Mouse (Mus musculus) embryonic facial prominence, embryonic 10.5 days (tissue): ENCODE measurements around the gene Rasa1. TPM values are rescaled to one million over a fixed set of nuclear protein-coding genes. Genes with fewer than 3 reads are reported as not detected.

Source experiments
- DNase-seq: peaks from one replicate; pipeline ENCODE4 v3.0.0-alpha.2; 2017; ENCODE audit warnings: low spot score
- H3K27ac ChIP-seq: fragments of 300-500 bp; sonication (generic); replicated peaks from 2 replicates; pipeline ENCODE4 v1.5.1; 2016; ENCODE audit warnings: mild to moderate bottlenecking
- H3K27me3 ChIP-seq: fragments of 300-500 bp; sonication (generic); replicated peaks from 2 replicates; pipeline ENCODE4 v1.6.1; 2016; ENCODE audit warnings: low read depth, mild to moderate bottlenecking; ENCODE audit not compliant: poor library complexity, severe bottlenecking
- H3K36me3 ChIP-seq: fragments of 300-500 bp; sonication (generic); replicated peaks from 2 replicates; pipeline ENCODE4 v1.6.1; 2016; ENCODE audit warnings: mild to moderate bottlenecking, moderate library complexity
- H3K4me1 ChIP-seq: fragments of 300-500 bp; sonication (generic); 2 replicates; pipeline ENCODE4 v1.6.1; 2016
- H3K4me3 ChIP-seq: fragments of 300-500 bp; sonication (generic); 2 replicates; pipeline ENCODE4 v1.5.1; 2016; ENCODE audit warnings: mild to moderate bottlenecking, moderate library complexity
- H3K9me3 ChIP-seq: fragments of 300-500 bp; sonication (generic); 2 replicates; pipeline ENCODE4 v1.6.1; 2016; ENCODE audit warnings: mild to moderate bottlenecking
- whole genome bisulfite sequencing: fragments of 180-500 bp; shearing (Covaris S2); methylation state at CpG from one replicate; pipeline ENCODE4 v1.1.7; 2016; 5-methylcytosine and 5-hydroxymethylcytosine counted together
- polyA plus RNA-seq: library from polyadenylated mRNA; unstranded; fragments of >200 nt; fragmentation: Nextera tagmentation; extraction: Ambion mirVana; gene quantifications from 2 replicates; pipeline ENCODE4 v1.2.1, GENCODE M21; 2016

Rasa1 gene
- polyA plus RNA-seq: 47.1 TPM in 2 replicates

- no peaks in the 10 kb centered on the region for H3K9me3 ChIP-seq
Observed at GRCm38 (mm10) chr13:85288843-85289713, at the start of gene Rasa1. TSS of gene Rasa1 (minus strand) at chr13:85289130.

GRCm38 (mm10) chr13:85311547-85311946 lies 22.6 kb upstream of the Rasa1 start:
- Histone ChIP-seq H3K4me1 (no peaks in the 10 kb centered on the region), H3K27ac (no peak overlapping the region), H3K9me3 (no peaks in the 10 kb centered on the region), H3K4me3 (no peak overlapping the region), H3K27me3 (no peaks in the 10 kb centered on the region), H3K36me3 (no peaks in the 10 kb centered on the region)
- DNase-seq: no peak
- 92% methylated on average over 2 of the region's 2 CpGs for WGBS

More at GRCm38 (mm10) chr13:85288843-85289713, at the start of gene Rasa1:
- Histone ChIP-seq H3K27ac (peak within 1 kb of the TSS; percentile 98), H3K27me3 (no peaks in the 10 kb centered on the region), H3K36me3 (no peaks in the 10 kb centered on the region), H3K4me1 (peaks cover 6% of the 10 kb centered on the region; the same call in 1 of the 2 replicates), H3K4me3 (peak within 1 kb of the TSS; percentile 97)
- WGBS: under 1% methylated on average over 97 of the region's 97 CpGs
- peak; percentile 99 for DNase-seq

GRCm38 (mm10) chr13:85310968-85311367 lies 22.0 kb upstream of the Rasa1 start:
- Histone ChIP-seq H3K27me3 (no peaks in the 10 kb centered on the region), H3K9me3 (no peaks in the 10 kb centered on the region), H3K27ac (no peak overlapping the region), H3K36me3 (no peaks in the 10 kb centered on the region), H3K4me1 (no peaks in the 10 kb centered on the region), H3K4me3 (no peak overlapping the region)
- no peak for DNase-seq
- WGBS: 59% methylated on average over 5 of the region's 5 CpGs

GRCm38 (mm10) chr13:85310483-85310882 lies 21.6 kb upstream of the Rasa1 start:
- Histone ChIP-seq H3K36me3 (no peaks in the 10 kb centered on the region), H3K4me1 (no peaks in the 10 kb centered on the region), H3K9me3 (no peaks in the 10 kb centered on the region), H3K27ac (no peak overlapping the region), H3K27me3 (no peaks in the 10 kb centered on the region), H3K4me3 (no peak overlapping the region)
- WGBS: 88% methylated on average over 2 of the region's 2 CpGs
- no peak for DNase-seq

- H3K27me3 ChIP-seq: no peaks in the 10 kb centered on the region
- DNase-seq: no peak
- H3K4me1 ChIP-seq: no peaks in the 10 kb centered on the region
- H3K9me3 ChIP-seq: no peaks in the 10 kb centered on the region
- H3K27ac ChIP-seq: no peak overlapping the region
- H3K36me3 ChIP-seq: no peaks in the 10 kb centered on the region
- no peak overlapping the region for H3K4me3 ChIP-seq
Observed at GRCm38 (mm10) chr13:85306039-85306438, 17.1 kb upstream of the Rasa1 start.

GRCm38 (mm10) chr13:85290651-85291050 lies 1.7 kb upstream of the Rasa1 start:
- WGBS: 71% methylated on average over 1 of the region's 1 CpGs
- no peak for DNase-seq

GRCm38 (mm10) chr13:85288574-85288842 lies 422 bp downstream of the Rasa1 start:
- Histone ChIP-seq H3K4me1 (peaks cover 6% of the 10 kb centered on the region; the same call in 1 of the 2 replicates), H3K27ac (peak overlapping the region; percentile 98), H3K27me3 (no peaks in the 10 kb centered on the region), H3K9me3 (no peaks in the 10 kb centered on the region), H3K36me3 (no peaks in the 10 kb centered on the region), H3K4me3 (peak overlapping the region; percentile 97)
- WGBS: 2% methylated on average over 35 of the region's 35 CpGs
- no peak for DNase-seq

More at GRCm38 (mm10) chr13:85290651-85291050, 1.7 kb upstream of the Rasa1 start:
- peaks cover 6% of the 10 kb centered on the region; the same call in 1 of the 2 replicates for H3K4me1 ChIP-seq
- H3K9me3 ChIP-seq: no peaks in the 10 kb centered on the region
- no peak overlapping the region for H3K27ac ChIP-seq
- no peaks in the 10 kb centered on the region for H3K36me3 ChIP-seq
- H3K4me3 ChIP-seq: no peak overlapping the region
- no peaks in the 10 kb centered on the region for H3K27me3 ChIP-seq

- no peaks in the 10 kb centered on the region for H3K27me3 ChIP-seq
- H3K9me3 ChIP-seq: no peaks in the 10 kb centered on the region
- WGBS: 1% methylated on average over 25 of the region's 25 CpGs
- peak overlapping the region; percentile 97 for H3K4me3 ChIP-seq
- peak overlapping the region; percentile 98 for H3K27ac ChIP-seq
- H3K4me1 ChIP-seq: peaks cover 6% of the 10 kb centered on the region; the same call in 1 of the 2 replicates
- no peaks in the 10 kb centered on the region for H3K36me3 ChIP-seq
- DNase-seq: no peak
Observed at GRCm38 (mm10) chr13:85287876-85288573, 905 bp downstream of the Rasa1 start.

GRCm38 (mm10) chr13:85282626-85283025 lies 6.3 kb downstream of the Rasa1 start:
- DNase-seq: no peak
- H3K27ac ChIP-seq: no peak overlapping the region
- H3K27me3 ChIP-seq: no peaks in the 10 kb centered on the region
- H3K36me3 ChIP-seq: no peaks in the 10 kb centered on the region
- H3K4me3 ChIP-seq: no peak overlapping the region
- H3K9me3 ChIP-seq: no peaks in the 10 kb centered on the region
- H3K4me1 ChIP-seq: peaks cover 6% of the 10 kb centered on the region; the same call in 1 of the 2 replicates

GRCm38 (mm10) chr13:85278951-85279350 lies 10.0 kb downstream of the Rasa1 start:
- DNase-seq: no peak
- Histone ChIP-seq H3K27ac (no peak overlapping the region), H3K27me3 (no peaks in the 10 kb centered on the region), H3K9me3 (no peaks in the 10 kb centered on the region), H3K36me3 (no peaks in the 10 kb centered on the region), H3K4me3 (no peak overlapping the region), H3K4me1 (no peaks in the 10 kb centered on the region)

GRCm38 (mm10) chr13:85274572-85274971 lies 14.4 kb downstream of the Rasa1 start:
- Histone ChIP-seq H3K4me3 (no peak overlapping the region), H3K36me3 (no peaks in the 10 kb centered on the region), H3K4me1 (no peaks in the 10 kb centered on the region), H3K27me3 (no peaks in the 10 kb centered on the region), H3K9me3 (no peaks in the 10 kb centered on the region), H3K27ac (no peak overlapping the region)
- no peak for DNase-seq
- WGBS: 97% methylated on average over 1 of the region's 1 CpGs

- Histone ChIP-seq H3K27me3 (no peaks in the 10 kb centered on the region), H3K9me3 (no peaks in the 10 kb centered on the region), H3K27ac (no peak overlapping the region), H3K4me3 (no peak overlapping the region), H3K36me3 (no peaks in the 10 kb centered on the region), H3K4me1 (no peaks in the 10 kb centered on the region)
- no peak for DNase-seq
Observed at GRCm38 (mm10) chr13:85273788-85274187, 15.1 kb downstream of the Rasa1 start.

- Histone ChIP-seq H3K4me3 (no peak overlapping the region), H3K27ac (no peak overlapping the region), H3K36me3 (peaks cover 37% of the 10 kb centered on the region; the same call in 1 of the 2 replicates), H3K27me3 (no peaks in the 10 kb centered on the region), H3K4me1 (no peaks in the 10 kb centered on the region), H3K9me3 (no peaks in the 10 kb centered on the region)
- 90% methylated on average over 7 of the region's 7 CpGs for WGBS
- no peak for DNase-seq
Observed at GRCm38 (mm10) chr13:85238760-85239159, 50.2 kb downstream of the Rasa1 start.
